Mouse (Mus musculus) large intestine, adult 2 months (tissue): ENCODE measurements around the gene Tcf25. TPM values are rescaled to one million over a fixed set of nuclear protein-coding genes. Genes with fewer than 3 reads are reported as not detected.

ENCODE experiments used
- DNase-seq: peaks from one replicate; pipeline ENCODE4 v3.0.0-alpha.2; 2012; ENCODE audit warnings: low read depth, low spot score
- WGBS: fragments of 180-500 bp; shearing (Covaris S2); methylation state at CpG from one replicate; pipeline ENCODE4 v1.1.7; 2018; 5-methylcytosine and 5-hydroxymethylcytosine counted together
- polyA plus RNA-seq: library from polyadenylated mRNA; depleted of rRNA; stranded (reverse); fragments of >200 nt; gene quantifications from 2 replicates; pipeline ENCODE4 v1.2.3, GENCODE M21; 2012

The Tcf25 gene
- polyA plus RNA-seq, 1 experiment, result 124 TPM

- WGBS, result 52% methylated on average over 2 of the region's 2 CpGs
- no peak for DNase-seq
Observed at GRCm38 (mm10) chr8:123347293-123347692, 26.3 kb upstream of the Tcf25 start.

- WGBS, result 74% methylated on average over 9 of the region's 9 CpGs
- DNase-seq, result no peak
Observed at GRCm38 (mm10) chr8:123348237-123348843, 25.2 kb upstream of the Tcf25 start.

GRCm38 (mm10) chr8:123349073-123349472, 24.5 kb upstream of the Tcf25 start:
- WGBS, result 92% methylated on average over 4 of the region's 4 CpGs
- DNase-seq, result no peak

- no peak for DNase-seq
- WGBS, result 76% methylated on average over 12 of the region's 12 CpGs
Observed at GRCm38 (mm10) chr8:123352118-123352517, 21.4 kb upstream of the Tcf25 start.

- 48% methylated on average over 13 of the region's 13 CpGs for WGBS
- no peak for DNase-seq
Observed at GRCm38 (mm10) chr8:123352786-123353185, 20.8 kb upstream of the Tcf25 start.

- 73% methylated on average over 11 of the region's 11 CpGs for WGBS
Observed at GRCm38 (mm10) chr8:123353216-123353615, 20.3 kb upstream of the Tcf25 start.

GRCm38 (mm10) chr8:123361082-123361739, 12.3 kb upstream of the Tcf25 start:
- peak; percentile 48 for DNase-seq
- 59% methylated on average over 12 of the region's 12 CpGs for WGBS

More at GRCm38 (mm10) chr8:123353216-123353615, 20.3 kb upstream of the Tcf25 start:
- DNase-seq, result no peak

GRCm38 (mm10) chr8:123374239-123374578, 656 bp downstream of the Tcf25 start:
- under 1% methylated on average over 20 of the region's 20 CpGs for WGBS
- peak; percentile 57 for DNase-seq

GRCm38 (mm10) chr8:123375701-123376100, 2.1 kb downstream of the Tcf25 start:
- no peak for DNase-seq
- WGBS, result 64% methylated on average over 10 of the region's 10 CpGs

GRCm38 (mm10) chr8:123376106-123376505, 2.6 kb downstream of the Tcf25 start:
- no peak for DNase-seq
- 68% methylated on average over 8 of the region's 8 CpGs for WGBS

GRCm38 (mm10) chr8:123381711-123382110, 8.2 kb downstream of the Tcf25 start:
- DNase-seq, result no peak

GRCm38 (mm10) chr8:123382516-123382915, 9.0 kb downstream of the Tcf25 start:
- DNase-seq, result no peak
- WGBS, result 69% methylated on average over 8 of the region's 8 CpGs

More at GRCm38 (mm10) chr8:123381711-123382110, 8.2 kb downstream of the Tcf25 start:
- WGBS, result 93% methylated on average over 4 of the region's 4 CpGs

- 41% methylated on average over 9 of the region's 9 CpGs for WGBS
- DNase-seq, result no peak
Observed at GRCm38 (mm10) chr8:123384883-123385540, 11.5 kb downstream of the Tcf25 start.

- DNase-seq, result no peak
- WGBS, result 82% methylated on average over 3 of the region's 3 CpGs
Observed at GRCm38 (mm10) chr8:123387041-123387440, 13.5 kb downstream of the Tcf25 start.

GRCm38 (mm10) chr8:123387801-123388200, 14.2 kb downstream of the Tcf25 start:
- WGBS, result 76% methylated on average over 8 of the region's 8 CpGs
- DNase-seq, result no peak

GRCm38 (mm10) chr8:123389026-123389425, 15.5 kb downstream of the Tcf25 start:
- 36% methylated on average over 7 of the region's 7 CpGs for WGBS

GRCm38 (mm10) chr8:123398308-123398707, 24.8 kb downstream of the Tcf25 start:
- WGBS, result 92% methylated on average over 13 of the region's 13 CpGs
- DNase-seq, result no peak

More at GRCm38 (mm10) chr8:123389026-123389425, 15.5 kb downstream of the Tcf25 start:
- no peak for DNase-seq

- 92% methylated on average over 9 of the region's 9 CpGs for WGBS
- no peak for DNase-seq
Observed at GRCm38 (mm10) chr8:123401936-123402335, 28.4 kb downstream of the Tcf25 start.

- 76% methylated on average over 9 of the region's 9 CpGs for WGBS
- no peak for DNase-seq
Observed at GRCm38 (mm10) chr8:123402730-123403326, 29.3 kb downstream of the Tcf25 start.

GRCm38 (mm10) chr8:123404521-123404920, 31.0 kb downstream of the Tcf25 start:
- 45% methylated on average over 8 of the region's 8 CpGs for WGBS
- no peak for DNase-seq
